Mouse (Mus musculus) gastrocnemius, adult 8-10 months (tissue): ENCODE data around the gene Cacna1c. TPM values are rescaled to one million over a fixed set of nuclear protein-coding genes. Genes with fewer than 3 reads are reported as not detected.

Source experiments
- DNase-seq, 2 experiments: peaks; one replicate each; pipeline ENCODE4 v3.0.0; 2022; ENCODE audit warnings: low spot score in 2 of 2
- total RNA-seq, 4 experiments: library from RNA; stranded (reverse); gene quantifications; 2 replicates each; pipeline ENCODE4 v1.2.4; 2022

The Cacna1c gene
- total RNA-seq, 4 experiments from 2014 or later = 0.61 to 1.3 (median 0.90) TPM

- no peak for DNase-seq
Measured at GRCm38 (mm10) chr6:119058896-119059295, 137.3 kb downstream of the Cacna1c start.

- DNase-seq = no peak
Measured at GRCm38 (mm10) chr6:119058461-119058860, 137.8 kb downstream of the Cacna1c start.

DNA sequence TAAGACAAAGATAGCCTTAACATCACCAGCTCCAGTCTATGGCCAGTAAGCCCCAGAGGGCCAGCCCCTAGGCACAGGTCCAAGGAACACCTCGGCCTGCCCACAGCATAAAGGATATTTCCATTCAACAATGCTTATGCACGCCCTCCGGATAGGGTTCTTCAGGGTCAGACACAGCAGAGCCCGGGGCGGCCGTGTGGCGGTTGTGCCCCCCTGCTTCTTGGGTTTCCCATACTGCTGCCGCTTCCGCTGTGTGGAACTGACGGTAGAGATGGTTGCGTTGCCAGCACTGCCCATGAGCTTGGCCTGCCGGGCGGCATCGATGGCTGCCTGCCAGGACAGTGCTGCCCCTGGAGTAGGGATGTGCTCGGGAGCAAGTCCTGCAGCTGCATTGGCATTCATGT lies 139.1 kb downstream of the Cacna1c start:
- DNase-seq = no peak

DNA sequence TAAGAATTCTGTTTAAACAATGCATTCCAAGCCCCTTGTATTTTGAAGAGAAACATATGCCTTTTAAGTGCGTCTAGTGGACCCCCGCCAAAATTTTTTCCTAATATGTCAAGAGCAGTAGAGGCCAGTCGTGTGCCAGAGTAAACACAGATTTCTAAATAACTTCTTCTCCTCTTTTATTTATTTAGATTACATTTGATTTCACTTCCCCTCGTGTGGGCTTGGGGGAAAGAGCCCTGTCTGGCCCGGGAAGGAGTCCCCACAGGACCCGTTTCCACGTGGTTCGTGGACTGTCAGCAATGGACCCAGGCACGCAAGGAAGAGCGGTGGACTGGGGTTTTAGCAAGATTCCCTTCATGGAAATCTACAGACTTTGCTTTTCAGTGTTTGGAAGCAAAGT lies 143.4 kb downstream of the Cacna1c start:
- no peak for DNase-seq

DNA sequence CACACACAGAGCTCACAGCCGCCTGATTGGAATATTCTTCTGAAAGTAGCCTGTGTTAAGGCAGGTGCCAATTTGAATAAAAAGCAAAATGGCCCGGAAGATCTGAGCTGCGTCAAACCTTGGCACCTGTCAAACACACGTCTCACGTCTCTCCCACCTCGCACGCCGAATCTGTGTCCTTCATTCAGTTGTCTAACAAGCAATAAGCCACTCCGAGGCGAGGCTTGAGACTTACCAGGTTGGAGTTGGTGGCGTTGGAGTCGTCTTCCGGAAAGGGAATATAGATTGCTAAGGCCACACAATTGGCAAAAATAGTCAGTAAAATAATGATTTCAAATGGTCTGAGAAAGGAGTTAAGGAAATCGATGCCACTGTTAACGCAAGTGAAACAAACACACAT lies 143.9 kb downstream of the Cacna1c start:
- DNase-seq = no peak

DNA sequence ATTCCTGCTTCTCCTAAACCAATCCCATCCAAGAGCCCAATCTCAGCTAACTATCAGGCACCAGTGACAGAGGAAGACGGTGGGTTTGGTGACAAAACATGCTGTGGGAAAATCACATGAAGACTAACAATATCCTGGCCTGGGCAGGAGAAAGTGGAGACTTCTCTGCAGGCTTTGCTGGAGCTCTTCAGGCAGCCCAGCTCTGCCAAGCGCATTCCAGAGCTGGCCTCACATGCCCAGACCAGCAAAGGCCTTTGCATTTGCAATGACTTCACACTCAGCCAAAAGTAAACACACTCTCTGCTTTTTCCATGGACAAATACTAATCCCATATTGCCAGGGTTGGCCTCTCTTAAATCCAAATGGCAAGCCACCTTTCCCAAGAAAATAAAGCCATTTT lies 144.5 kb downstream of the Cacna1c start:
- DNase-seq = no peak

GRCm38 (mm10) chr6:119047340-119047739 lies 148.9 kb downstream of the Cacna1c start:
- no peak for DNase-seq

DNA sequence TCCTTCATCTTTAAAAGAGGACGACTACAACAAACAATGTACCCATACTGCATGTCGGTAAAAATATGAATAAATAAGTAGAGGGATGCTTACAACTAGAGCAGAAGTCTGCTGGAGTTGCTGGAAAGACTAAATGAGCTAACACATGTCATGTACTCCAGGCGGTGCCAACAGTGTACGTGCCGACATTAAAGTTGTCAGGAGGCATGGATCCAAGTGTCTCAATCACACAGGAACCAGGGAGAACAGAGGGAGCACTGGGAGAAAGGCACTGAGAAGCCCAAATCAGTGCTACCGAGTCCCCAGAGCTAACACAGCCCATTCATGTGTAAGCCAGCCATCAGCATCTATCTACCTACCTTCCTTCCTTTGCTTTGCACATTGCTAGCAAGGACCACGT lies 150.7 kb downstream of the Cacna1c start:
- DNase-seq = no peak

GRCm38 (mm10) chr6:119044148-119044547 lies 152.1 kb downstream of the Cacna1c start:
- DNase-seq = no peak

GRCm38 (mm10) chr6:119042803-119043202 lies 153.4 kb downstream of the Cacna1c start:
- no peak for DNase-seq

- DNase-seq = no peak
Measured at GRCm38 (mm10) chr6:119040961-119041360, 155.3 kb downstream of the Cacna1c start.

DNA sequence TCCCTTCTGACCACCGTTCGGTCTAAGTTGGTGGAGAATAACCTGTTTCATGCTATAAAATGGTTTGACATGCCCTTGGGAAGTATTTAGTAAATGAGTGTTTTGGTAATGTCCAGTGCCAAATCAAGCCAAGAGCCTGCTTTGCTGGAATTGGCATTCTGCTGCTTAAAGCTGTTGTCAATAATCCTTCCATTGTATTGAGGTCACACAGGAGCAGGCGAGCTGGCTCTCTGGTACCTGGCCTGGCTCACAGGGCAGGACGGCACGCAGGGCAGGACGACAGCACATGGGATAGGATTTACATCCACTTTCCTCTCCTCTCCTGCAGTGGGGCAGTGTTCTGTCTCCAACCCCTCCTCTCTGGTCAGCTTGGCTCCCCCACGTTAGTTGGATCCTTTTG lies 156.4 kb downstream of the Cacna1c start:
- no peak for DNase-seq

DNA sequence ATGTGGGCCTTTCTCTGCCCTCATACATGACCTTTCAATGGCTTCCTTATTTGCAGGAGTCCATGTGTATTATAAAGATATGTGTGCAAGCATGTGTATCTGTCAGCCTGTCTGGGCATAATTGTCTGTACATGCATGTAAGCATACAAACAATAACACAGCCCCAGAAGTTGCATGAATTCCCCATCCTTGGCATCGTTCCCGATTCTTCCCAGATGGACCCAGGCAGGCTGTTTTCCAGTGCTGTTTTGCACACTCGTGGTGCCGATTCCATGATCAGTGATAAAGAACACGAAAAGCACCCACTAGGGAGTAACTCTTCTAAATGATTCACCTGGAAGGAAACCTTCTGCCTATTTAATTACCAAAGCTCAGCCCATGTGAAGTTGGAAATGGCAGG lies 156.9 kb downstream of the Cacna1c start:
- no peak for DNase-seq

DNA sequence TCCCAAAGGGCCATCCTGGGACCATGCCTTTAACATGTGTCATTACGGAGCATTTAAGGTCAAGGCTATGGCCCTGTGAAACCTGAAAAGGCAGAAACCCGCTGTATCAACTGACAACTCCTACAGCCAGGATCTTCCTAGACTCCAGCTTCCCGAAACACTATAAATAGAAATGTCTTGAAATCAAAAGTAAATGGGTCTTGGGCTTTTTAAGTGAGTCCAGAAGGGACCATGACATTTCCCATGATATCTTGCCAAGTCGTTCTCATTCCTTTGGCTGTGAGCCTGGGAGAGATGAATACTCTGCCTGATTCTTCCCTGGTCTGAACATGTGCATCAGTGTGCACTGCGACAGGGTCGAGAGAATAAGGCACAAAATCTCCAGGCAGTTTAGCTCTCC lies 158.4 kb downstream of the Cacna1c start:
- peak in 1 of 2 experiments; percentile 17 for DNase-seq

DNA sequence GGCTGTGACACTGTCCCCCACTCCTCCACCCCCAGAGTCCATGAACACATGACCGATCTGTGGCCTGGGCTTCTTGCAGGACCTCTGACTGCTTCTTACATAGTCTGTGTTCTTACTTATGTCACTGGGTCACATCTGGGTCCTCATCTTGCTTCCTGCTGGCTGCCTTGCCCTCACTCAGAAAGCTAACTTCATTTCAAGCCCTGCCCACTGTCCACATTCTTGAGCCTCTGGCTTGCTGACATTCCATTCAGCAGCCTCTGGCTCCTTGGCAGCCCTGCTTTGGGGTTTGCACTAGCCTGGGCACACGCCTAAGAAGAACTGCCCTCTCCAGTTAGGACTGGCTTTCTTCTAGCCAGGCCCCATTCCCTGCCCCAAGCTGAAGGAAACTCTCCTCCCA lies 159.2 kb downstream of the Cacna1c start:
- DNase-seq = no peak

DNA sequence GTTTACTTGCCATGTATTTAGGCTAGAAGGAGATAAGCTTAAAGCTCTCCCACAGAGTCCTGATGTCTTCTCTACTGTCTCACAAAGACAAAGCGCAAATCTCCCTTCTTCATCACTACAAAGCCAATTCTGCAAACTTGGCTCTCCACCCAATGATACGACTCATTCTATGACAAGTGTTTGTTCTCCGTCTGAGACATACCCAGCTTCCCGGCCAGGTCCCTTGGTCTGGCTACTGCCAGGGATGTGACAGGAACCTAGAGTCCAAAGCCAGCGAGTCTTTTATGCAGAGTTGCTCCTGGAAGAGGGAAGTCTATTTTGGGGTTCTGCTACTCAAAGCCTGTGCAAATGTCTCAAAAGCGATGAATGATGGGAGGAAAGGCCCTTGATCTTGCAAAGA lies 160.9 kb downstream of the Cacna1c start:
- no peak for DNase-seq

GRCm38 (mm10) chr6:119034947-119035346 lies 161.3 kb downstream of the Cacna1c start:
- no peak for DNase-seq

DNA sequence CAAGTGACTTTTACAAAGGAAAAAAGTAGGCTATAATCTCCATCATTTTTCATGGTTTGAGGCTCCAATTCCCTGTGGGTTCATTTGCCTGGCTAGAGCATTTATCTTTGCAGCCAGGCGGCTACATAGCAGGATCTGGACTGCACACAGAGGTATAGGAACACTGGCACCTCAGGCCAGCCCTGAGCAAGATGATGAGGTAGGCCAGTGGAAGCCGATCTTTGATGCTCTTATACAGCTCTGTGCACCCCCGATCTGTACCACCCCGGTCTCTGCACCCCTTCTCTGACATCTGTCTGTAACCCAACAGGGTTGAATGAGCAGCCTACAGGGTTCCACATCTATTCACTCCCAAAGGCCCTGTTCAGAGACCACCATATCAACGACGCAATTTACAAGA lies 168.3 kb downstream of the Cacna1c start:
- no peak for DNase-seq

- DNase-seq = no peak
Measured at GRCm38 (mm10) chr6:119022850-119023249, 173.4 kb downstream of the Cacna1c start.

- DNase-seq = no peak
Measured at GRCm38 (mm10) chr6:119021226-119021625, 175.0 kb downstream of the Cacna1c start.

DNA sequence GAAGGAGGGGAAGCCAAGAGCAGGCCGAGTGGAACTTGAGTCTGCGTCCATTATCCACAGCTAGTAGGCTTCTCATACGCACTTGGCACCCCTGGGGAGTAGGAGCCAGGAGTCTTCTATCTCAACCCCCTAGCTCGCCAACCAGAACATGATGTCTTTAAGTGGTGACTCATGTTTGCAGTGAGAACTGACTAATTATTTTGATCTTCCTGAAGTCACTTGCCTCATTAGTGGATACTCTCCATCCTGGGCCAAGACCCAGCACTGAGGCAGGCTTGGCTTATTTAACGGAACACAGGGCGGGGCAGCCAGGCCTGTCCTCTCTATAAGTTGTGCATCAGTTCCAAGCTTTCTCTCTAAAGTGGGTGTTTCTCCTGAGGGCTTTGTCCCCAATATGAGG lies 177.3 kb downstream of the Cacna1c start:
- DNase-seq = no peak

DNA sequence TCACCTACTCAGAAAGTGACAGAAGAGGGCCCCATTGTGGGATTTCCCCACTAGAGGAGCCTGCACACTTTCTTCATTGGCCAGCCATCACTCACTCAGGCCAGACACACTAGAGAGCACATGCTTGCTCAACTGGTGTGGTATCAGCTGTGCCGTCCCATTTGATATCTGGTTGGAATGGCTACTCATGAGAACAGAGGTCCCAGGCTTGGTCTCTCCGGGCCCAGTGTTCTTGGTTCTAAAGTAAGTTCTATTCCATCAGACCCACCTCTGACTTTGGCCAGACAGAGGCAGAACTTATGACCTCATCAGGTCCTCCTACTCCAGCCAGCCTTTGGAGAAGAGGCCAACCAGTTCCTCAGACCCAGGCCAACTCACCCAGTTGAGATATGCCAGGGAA lies 178.0 kb downstream of the Cacna1c start:
- no peak for DNase-seq

GRCm38 (mm10) chr6:119017498-119017897 lies 178.7 kb downstream of the Cacna1c start:
- no peak for DNase-seq

DNA sequence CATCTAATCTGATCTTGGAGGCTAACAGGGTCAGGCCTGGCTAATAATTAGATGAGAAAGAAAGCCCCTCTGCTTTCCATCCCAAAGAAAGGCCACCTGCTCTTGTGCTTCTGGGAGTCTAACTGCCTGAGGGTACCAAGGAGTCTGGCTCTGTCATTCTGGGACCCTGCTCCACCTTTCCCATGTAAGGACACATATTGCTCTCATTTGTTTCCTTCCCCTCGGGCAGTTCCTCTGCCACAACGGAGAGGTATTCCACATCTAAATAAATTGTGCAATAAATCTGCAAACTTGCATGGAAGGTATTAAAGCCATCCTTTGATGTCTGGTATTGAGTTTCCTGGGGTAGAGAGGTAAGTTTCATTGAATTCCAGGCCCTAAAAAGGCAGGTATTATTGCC lies 180.9 kb downstream of the Cacna1c start:
- no peak for DNase-seq
